Mouse (Mus musculus): ENCODE measurements around the gene Pdzrn3. TPM values are rescaled to one million over a fixed set of nuclear protein-coding genes. Genes with fewer than 3 reads are reported as not detected.

Pdzrn3 gene
- total RNA-seq, 2 experiments from 2014 or later: 48.3 to 55.1 TPM

GRCm38 (mm10) chr6:101303959-101304738 is 73.5 kb downstream of the Pdzrn3 start:
- intact Hi-C loops (cut with DNase I): no loop called here

GRCm38 (mm10) chr6:101303501-101303900 is 74.2 kb downstream of the Pdzrn3 start:
- intact Hi-C loops (cut with DNase I): no loop called here
- DNase-seq (ENCODE audit: extremely low spot score in 1 of 2, low spot score in 2 of 2): no peak

More at GRCm38 (mm10) chr6:101303959-101304738, 73.5 kb downstream of the Pdzrn3 start:
- DNase-seq (ENCODE audit: extremely low spot score in 1 of 2, low spot score in 2 of 2): no peak

- intact Hi-C loops (cut with DNase I): no loop called here
- DNase-seq (ENCODE audit: extremely low spot score in 1 of 2, low spot score in 2 of 2): no peak
Observed at GRCm38 (mm10) chr6:101301154-101301553, 76.5 kb downstream of the Pdzrn3 start.

GRCm38 (mm10) chr6:101299434-101299833 is 78.3 kb downstream of the Pdzrn3 start:
- intact Hi-C loops (cut with DNase I): no loop called here
- no peak for DNase-seq (ENCODE audit: extremely low spot score in 1 of 2, low spot score in 2 of 2)

GRCm38 (mm10) chr6:101297563-101298520 is 79.9 kb downstream of the Pdzrn3 start:
- intact Hi-C loops (cut with DNase I): no loop called here
- no peak for DNase-seq (ENCODE audit: extremely low spot score in 1 of 2, low spot score in 2 of 2)

GRCm38 (mm10) chr6:101296997-101297396 is 80.7 kb downstream of the Pdzrn3 start:
- DNase-seq (ENCODE audit: extremely low spot score in 1 of 2, low spot score in 2 of 2): no peak
- intact Hi-C loops (cut with DNase I): no loop called here

DNA sequence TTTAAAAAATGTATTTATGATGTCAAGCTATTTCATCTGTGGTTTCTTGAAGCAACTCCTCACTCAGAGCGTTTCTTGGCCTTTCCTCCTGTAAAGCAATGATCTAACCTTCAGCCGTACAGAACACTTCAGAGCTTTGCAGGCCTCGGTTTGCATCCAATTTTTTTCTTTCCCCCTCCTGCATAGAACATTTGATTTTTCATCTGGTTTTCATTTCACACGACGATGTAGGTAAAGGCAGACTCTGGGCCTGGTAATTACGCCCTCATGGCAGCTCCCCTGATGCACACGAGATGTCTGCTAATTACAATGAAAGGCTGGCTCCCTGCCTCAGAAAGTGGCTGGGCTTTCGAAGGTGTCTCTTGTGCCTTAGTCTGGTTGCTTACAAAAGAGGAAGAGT is 81.4 kb downstream of the Pdzrn3 start:
- no peak for DNase-seq (ENCODE audit: extremely low spot score in 1 of 2, low spot score in 2 of 2)
- intact Hi-C loops (cut with DNase I): no loop called here

- intact Hi-C loops (cut with DNase I): no loop called here
- DNase-seq (ENCODE audit: extremely low spot score in 1 of 2, low spot score in 2 of 2): no peak
Observed at GRCm38 (mm10) chr6:101293036-101293572, 84.6 kb downstream of the Pdzrn3 start.

GRCm38 (mm10) chr6:101291944-101292343 is 85.8 kb downstream of the Pdzrn3 start:
- DNase-seq (ENCODE audit: extremely low spot score in 1 of 2, low spot score in 2 of 2): no peak
- intact Hi-C loops (cut with DNase I): no loop called here

GRCm38 (mm10) chr6:101290160-101290559 is 87.5 kb downstream of the Pdzrn3 start:
- intact Hi-C loops (cut with DNase I): no loop called here
- DNase-seq (ENCODE audit: extremely low spot score in 1 of 2, low spot score in 2 of 2): no peak

GRCm38 (mm10) chr6:101289428-101289827 is 88.3 kb downstream of the Pdzrn3 start:
- intact Hi-C loops (cut with DNase I): no loop called here
- DNase-seq (ENCODE audit: extremely low spot score in 1 of 2, low spot score in 2 of 2): peak; percentile 35 to 37

DNA sequence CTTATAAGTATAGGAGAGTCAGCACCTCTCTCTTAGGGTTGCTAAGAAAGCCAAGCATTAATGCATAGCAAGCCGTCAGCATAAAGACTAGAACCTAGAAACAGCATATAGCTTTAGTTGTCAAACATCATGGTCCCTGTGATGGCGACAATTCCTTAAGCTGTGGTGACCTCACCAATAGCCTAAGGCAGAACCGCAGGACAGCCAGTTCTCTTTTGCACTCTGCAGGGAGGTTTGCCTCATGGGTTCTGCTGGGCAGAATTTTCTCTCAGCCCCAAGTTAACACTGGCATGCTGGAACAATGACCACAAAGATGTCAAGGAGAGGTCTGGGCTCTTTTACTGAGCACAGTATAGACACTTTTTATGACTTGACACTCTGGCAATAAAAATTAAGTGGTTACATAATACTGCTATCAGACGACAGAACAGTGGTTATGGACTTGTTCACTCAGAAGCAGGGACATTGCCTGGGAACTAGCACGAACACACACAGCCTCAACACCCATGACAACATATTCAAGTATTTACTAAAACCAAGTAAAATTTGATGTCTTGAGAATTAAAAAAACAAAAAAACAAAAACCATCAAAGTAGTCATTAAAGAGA is 90.0 kb downstream of the Pdzrn3 start:
- intact Hi-C loops (cut with DNase I): no loop called here
- no peak for DNase-seq (ENCODE audit: extremely low spot score in 1 of 2, low spot score in 2 of 2)

DNA sequence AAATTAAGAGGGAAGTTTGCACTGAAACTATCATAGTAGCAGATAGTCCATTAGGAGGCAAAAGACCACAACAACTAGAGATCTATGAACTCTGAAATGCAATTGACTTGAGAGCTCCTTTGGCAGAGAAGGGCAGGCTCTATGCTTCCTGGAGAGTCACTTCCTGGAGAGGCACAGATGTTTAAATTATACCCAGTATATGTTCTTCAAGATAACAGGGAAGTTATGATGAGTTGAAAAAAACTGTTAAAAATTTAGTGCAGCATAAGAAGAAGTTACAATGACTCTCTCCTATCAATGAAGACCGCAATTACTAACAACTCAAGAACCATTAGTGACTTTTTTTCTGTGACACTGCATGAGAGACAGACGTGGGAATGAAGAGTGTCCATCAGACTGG is 90.6 kb downstream of the Pdzrn3 start:
- DNase-seq (ENCODE audit: extremely low spot score in 1 of 2, low spot score in 2 of 2): no peak
- intact Hi-C loops (cut with DNase I): no loop called here

DNA sequence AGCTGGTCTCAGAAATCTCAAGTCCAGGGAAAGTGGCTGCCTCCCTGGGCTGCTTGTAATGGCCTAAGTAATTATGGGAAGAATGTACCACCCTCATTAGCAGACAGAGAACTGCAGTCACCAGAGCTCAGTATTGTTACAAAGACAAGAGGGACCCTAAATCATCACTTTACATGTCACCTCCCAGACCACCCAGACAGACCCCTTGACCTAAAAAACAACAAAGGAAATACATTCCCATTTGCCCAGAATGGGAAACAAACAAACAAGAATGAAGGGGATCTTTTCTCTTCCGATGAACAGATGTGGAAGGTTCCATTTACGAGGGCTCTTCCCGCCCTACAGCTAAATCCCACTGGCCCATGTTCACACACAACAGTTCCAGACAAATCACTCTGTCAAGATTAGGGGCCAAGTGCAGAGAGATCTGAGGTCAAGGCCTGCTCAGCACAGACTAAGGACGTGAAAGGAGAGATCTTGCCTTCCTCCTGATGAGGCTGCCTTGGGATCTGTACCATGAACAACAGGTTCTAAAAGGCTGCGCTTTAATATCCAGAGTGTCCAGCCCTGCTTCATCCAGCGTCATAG is 93.2 kb downstream of the Pdzrn3 start:
- no peak for DNase-seq (ENCODE audit: extremely low spot score in 1 of 2, low spot score in 2 of 2)
- intact Hi-C loops (cut with DNase I): no loop called here

- intact Hi-C loops (cut with DNase I): no loop called here
- no peak for DNase-seq (ENCODE audit: extremely low spot score in 1 of 2, low spot score in 2 of 2)
Observed at GRCm38 (mm10) chr6:101283891-101284290, 93.8 kb downstream of the Pdzrn3 start.

- intact Hi-C loops (cut with DNase I): no loop called here
- DNase-seq (ENCODE audit: extremely low spot score in 1 of 2, low spot score in 2 of 2): no peak
Observed at GRCm38 (mm10) chr6:101281644-101282043, 96.1 kb downstream of the Pdzrn3 start.

DNA sequence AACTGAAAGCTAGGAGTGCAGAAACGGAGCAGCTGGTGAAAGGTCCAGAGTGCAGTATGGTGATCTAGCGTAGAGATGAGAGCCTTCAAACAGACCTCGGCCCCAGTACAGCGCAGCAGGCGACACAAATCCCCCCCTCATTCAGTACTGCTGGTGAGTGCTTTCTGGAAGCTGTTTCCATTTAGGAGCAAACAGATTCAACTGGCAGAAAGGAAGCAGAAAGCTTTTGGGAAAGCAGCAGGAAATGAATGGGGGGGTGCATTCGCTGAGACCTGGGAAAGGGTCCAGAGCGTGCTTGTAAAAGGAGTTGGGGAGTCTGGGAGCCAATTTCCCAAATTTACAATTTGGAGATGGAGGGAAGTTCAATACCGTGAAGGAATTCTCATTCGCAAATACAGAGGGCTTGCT is 96.9 kb downstream of the Pdzrn3 start:
- DNase-seq (ENCODE audit: extremely low spot score in 1 of 2, low spot score in 2 of 2): peak in 1 of 2 experiments; percentile 30

DNA sequence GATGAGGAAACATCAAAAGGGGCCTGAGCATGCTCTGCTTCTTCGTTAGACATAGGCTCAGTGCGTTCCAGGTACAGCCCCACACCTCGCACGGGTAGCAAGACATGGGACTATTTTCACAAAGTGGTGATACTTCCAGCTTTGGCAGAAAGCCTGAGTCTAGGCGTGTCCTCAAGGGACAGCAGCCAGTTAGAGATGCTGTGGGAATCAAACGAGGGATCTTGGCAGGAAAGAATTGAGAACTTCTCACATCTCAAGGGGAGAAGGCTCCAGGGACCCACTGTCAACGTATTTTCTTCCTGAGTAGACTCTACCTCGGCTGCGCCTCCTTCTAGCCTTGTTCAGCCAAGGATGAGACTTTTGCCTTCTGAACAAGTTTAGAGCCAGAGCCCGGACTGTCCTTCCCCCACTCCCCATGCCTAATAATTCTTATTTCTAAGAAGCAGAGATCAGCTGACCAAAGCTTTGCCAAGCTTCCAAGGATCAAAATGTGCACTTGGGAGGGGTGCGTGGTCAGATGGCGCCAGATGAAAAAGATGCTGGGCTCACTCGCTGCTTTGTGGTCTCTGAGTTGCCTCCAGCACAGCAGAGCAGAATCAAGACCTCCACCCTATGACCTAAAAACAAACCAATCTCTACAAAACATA is 99.3 kb downstream of the Pdzrn3 start:
- intact Hi-C loops (cut with DNase I): no loop called here
- peak; percentile 29 to 46 for DNase-seq (ENCODE audit: extremely low spot score in 1 of 2, low spot score in 2 of 2)

More for the DNA sequence above, 96.9 kb downstream of the Pdzrn3 start:
- intact Hi-C loops (cut with DNase I): no loop called here
